Mouse (Mus musculus) embryonic facial prominence, embryonic 11.5 days (tissue): ENCODE data around the gene Gnai3. TPM values are rescaled to one million over a fixed set of nuclear protein-coding genes. Genes with fewer than 3 reads are reported as not detected.

Experiments
- ATAC-seq: fragments of 200-750 bp; cut with Nextera tagmentation; replicated peaks from 2 replicates; pipeline ENCODE4 v1.8.0; 2017; ENCODE audit warnings: low read depth; ENCODE audit not compliant: insufficient number of reproducible peaks, low FRiP score, low TSS enrichment
- DNase-seq: peaks from one replicate; pipeline ENCODE4 v3.0.0-alpha.2; 2015; ENCODE audit warnings: low spot score
- H3K27ac ChIP-seq: fragments of 300-500 bp; sonication (generic); replicated peaks from 2 replicates; pipeline ENCODE4 v1.5.1; 2014; ENCODE audit warnings: mild to moderate bottlenecking, low read depth, low read length, control low read depth
- H3K27me3 ChIP-seq: fragments of 300-500 bp; sonication (generic); 2 replicates; pipeline ENCODE4 v1.6.1; 2014; ENCODE audit warnings: mild to moderate bottlenecking, low read length, moderate library complexity, mixed read lengths; ENCODE audit not compliant: control insufficient read depth, insufficient read depth
- H3K36me3 ChIP-seq: fragments of 300-500 bp; sonication (generic); replicated peaks from 2 replicates; pipeline ENCODE4 v1.6.1; 2014; ENCODE audit warnings: low read depth, mild to moderate bottlenecking, low read length, moderate library complexity, mixed read lengths; ENCODE audit not compliant: control insufficient read depth, insufficient read depth
- H3K4me1 ChIP-seq: fragments of 300-500 bp; sonication (generic); 2 replicates; pipeline ENCODE4 v1.6.1; 2014; ENCODE audit warnings: low read length, mixed read lengths; ENCODE audit not compliant: control insufficient read depth, insufficient read depth
- H3K4me2 ChIP-seq: fragments of 300-500 bp; sonication (generic); 2 replicates; pipeline ENCODE4 v1.6.1; 2014; ENCODE audit warnings: low read depth, mild to moderate bottlenecking, control low read depth, low read length, moderate library complexity
- H3K4me3 ChIP-seq: fragments of 300-500 bp; sonication (generic); 2 replicates; pipeline ENCODE4 v1.5.1; 2014; ENCODE audit warnings: low read depth, low read length, control low read depth
- H3K9ac ChIP-seq: fragments of 300-500 bp; sonication (generic); replicated peaks from 2 replicates; pipeline ENCODE4 v1.6.1; 2014; ENCODE audit warnings: mild to moderate bottlenecking, control low read depth, low read length
- H3K9me3 ChIP-seq: fragments of 300-500 bp; sonication (generic); replicated peaks from 2 replicates; pipeline ENCODE4 v1.6.1; 2016; ENCODE audit warnings: mild to moderate bottlenecking, low read length, inconsistent platforms, mixed read lengths; ENCODE audit not compliant: control insufficient read depth
- WGBS: fragments of 180-500 bp; shearing (Covaris S2); extraction: QIAGEN DNeasy Blood & Tissue Kit; methylation state at CpG from one replicate; pipeline ENCODE4 v1.1.7; 2014; 5-methylcytosine and 5-hydroxymethylcytosine counted together
- polyA plus RNA-seq: library from polyadenylated mRNA; unstranded; fragments of >200 nt; fragmentation: Nextera tagmentation; extraction: Ambion mirVana; gene quantifications from 2 replicates; pipeline ENCODE4 v1.2.1, GENCODE M21; 2014

Gene Gnai3
- polyA plus RNA-seq, 1 experiment from 2014 or later, result 242 TPM

DNA sequence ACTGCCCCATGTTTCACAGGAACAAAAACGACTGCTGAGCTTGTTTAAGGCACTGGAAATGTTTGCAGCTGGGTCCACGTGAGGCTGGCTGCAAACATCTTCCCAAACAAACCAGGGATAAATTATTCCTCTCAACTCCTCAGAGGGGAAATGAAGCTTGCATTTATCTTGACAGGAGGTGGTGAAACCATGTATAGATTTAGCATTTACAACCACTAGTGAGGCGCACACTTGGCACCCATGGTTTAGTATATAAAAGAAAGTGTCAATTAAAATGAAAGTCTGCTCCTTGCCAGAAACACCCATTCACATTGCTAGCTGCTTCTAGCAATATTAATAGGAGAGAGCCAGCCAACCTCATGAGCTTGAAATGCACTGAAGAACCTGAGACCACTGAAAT is 44.4 kb downstream of the Gnai3 start:
- H3K9me3 ChIP-seq, result no peaks in the 10 kb centered on the region
- no peak overlapping the region for H3K4me2 ChIP-seq
- WGBS, result 62% methylated on average over 3 of the region's 3 CpGs
- ATAC-seq, result no peak
- no peaks in the 10 kb centered on the region for H3K27me3 ChIP-seq
- DNase-seq, result no peak
- no peak overlapping the region for H3K27ac ChIP-seq
- no peak overlapping the region for H3K9ac ChIP-seq
- no peaks in the 10 kb centered on the region for H3K36me3 ChIP-seq
- H3K4me3 ChIP-seq, result no peak overlapping the region
- no peaks in the 10 kb centered on the region for H3K4me1 ChIP-seq

DNA sequence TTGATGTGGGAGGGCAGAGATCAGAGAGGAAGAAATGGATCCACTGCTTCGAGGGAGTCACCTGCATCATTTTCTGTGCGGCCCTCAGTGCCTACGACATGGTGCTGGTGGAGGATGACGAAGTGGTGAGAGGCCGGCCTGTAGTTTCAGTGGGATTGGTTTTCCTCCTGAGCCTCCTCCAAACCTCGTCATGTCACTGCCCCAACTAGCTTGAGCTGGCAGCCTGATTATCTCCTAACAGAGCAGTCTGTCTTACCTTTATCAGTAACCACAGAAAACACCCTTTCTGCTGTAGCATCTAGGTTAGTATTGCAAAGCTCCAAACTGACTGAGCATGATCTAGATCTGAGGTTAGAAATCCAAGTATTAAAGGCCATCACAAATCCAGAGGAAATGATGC is 47.6 kb downstream of the Gnai3 start:
- no peaks in the 10 kb centered on the region for H3K27me3 ChIP-seq
- ATAC-seq, result no peak
- no peak overlapping the region for H3K9ac ChIP-seq
- WGBS, result 75% methylated on average over 6 of the region's 6 CpGs
- no peak overlapping the region for H3K27ac ChIP-seq
- DNase-seq, result no peak
- H3K4me1 ChIP-seq, result no peaks in the 10 kb centered on the region
- H3K4me2 ChIP-seq, result no peak overlapping the region
- no peaks in the 10 kb centered on the region for H3K36me3 ChIP-seq
- no peaks in the 10 kb centered on the region for H3K9me3 ChIP-seq
- H3K4me3 ChIP-seq, result no peak overlapping the region

DNA sequence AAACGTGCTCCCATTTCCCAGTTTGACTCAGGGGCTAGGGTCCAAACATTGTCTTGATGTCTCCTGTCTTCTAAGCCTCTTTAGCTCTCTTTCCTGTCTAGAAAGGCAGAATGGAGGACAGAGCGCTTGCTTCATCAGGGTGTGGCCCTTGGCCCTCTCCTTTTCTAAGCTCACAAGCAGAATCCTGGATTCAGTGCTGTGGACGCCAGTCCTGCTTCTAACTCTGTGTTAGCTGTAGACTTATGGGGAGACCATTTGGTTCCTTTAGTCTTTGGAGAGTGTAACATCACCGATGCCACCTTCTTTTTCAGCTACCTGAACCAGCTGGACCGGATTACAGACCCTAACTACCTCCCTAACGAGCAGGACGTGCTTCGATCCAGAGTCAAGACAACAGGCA is 48.3 kb downstream of the Gnai3 start:
- Histone ChIP-seq H3K4me1 (no peaks in the 10 kb centered on the region), H3K9ac (no peak overlapping the region), H3K9me3 (no peaks in the 10 kb centered on the region), H3K4me2 (no peak overlapping the region), H3K36me3 (no peaks in the 10 kb centered on the region), H3K4me3 (no peak overlapping the region), H3K27ac (no peak overlapping the region), H3K27me3 (no peaks in the 10 kb centered on the region)
- DNase-seq (no peak), ATAC-seq (no peak)
- WGBS, result 74% methylated on average over 8 of the region's 8 CpGs

DNA sequence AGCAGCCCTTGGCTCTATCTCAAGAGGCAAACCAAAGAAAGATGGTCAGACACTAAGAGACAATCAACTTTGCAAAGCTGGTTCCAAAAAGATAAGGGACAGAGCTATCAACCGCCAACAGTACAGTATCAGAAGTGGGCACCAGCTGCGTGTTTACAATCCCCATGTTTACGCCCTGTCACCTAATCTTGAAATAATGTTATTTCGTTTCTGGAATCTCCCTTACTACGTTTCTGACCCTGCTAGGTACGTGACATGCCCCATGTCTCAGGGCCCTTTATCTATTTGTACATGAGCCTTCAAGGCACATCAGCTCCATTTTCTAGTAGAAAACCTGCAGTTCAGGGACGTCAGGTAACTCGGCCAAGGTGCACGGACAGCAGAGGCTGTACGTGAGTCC is 49.2 kb downstream of the Gnai3 start:
- DNase-seq (no peak), ATAC-seq (no peak)
- Histone ChIP-seq H3K4me3 (no peak overlapping the region), H3K4me2 (no peak overlapping the region), H3K4me1 (no peaks in the 10 kb centered on the region), H3K27ac (no peak overlapping the region), H3K9ac (no peak overlapping the region), H3K27me3 (no peaks in the 10 kb centered on the region), H3K36me3 (no peaks in the 10 kb centered on the region), H3K9me3 (no peaks in the 10 kb centered on the region)
- WGBS, result 93% methylated on average over 10 of the region's 10 CpGs

DNA sequence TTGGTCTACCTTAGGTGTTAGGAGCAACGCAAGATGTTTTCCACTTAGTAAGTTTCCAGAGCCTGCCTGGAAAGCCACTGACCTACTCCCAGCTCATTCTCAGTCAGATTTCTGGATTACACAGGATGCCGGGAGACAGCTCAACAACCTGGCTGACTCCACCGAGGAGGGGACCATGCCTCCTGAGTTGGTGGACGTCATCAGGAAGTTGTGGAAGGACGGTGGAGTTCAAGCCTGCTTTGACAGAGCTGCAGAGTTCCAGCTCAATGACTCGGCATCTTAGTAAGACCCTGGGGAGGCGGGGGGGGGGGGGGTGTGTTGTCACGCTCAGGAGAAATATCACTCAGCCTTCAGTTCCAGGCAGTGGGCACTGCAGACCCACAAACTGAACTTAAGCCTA is 49.7 kb downstream of the Gnai3 start:
- no peak overlapping the region for H3K27ac ChIP-seq
- H3K4me3 ChIP-seq, result no peak overlapping the region
- H3K36me3 ChIP-seq, result no peaks in the 10 kb centered on the region
- ATAC-seq (no peak), DNase-seq (no peak)
- H3K4me2 ChIP-seq, result no peak overlapping the region
- no peak overlapping the region for H3K9ac ChIP-seq
- no peaks in the 10 kb centered on the region for H3K27me3 ChIP-seq
- no peaks in the 10 kb centered on the region for H3K4me1 ChIP-seq
- H3K9me3 ChIP-seq, result no peaks in the 10 kb centered on the region
- WGBS, result 77% methylated on average over 8 of the region's 8 CpGs

DNA sequence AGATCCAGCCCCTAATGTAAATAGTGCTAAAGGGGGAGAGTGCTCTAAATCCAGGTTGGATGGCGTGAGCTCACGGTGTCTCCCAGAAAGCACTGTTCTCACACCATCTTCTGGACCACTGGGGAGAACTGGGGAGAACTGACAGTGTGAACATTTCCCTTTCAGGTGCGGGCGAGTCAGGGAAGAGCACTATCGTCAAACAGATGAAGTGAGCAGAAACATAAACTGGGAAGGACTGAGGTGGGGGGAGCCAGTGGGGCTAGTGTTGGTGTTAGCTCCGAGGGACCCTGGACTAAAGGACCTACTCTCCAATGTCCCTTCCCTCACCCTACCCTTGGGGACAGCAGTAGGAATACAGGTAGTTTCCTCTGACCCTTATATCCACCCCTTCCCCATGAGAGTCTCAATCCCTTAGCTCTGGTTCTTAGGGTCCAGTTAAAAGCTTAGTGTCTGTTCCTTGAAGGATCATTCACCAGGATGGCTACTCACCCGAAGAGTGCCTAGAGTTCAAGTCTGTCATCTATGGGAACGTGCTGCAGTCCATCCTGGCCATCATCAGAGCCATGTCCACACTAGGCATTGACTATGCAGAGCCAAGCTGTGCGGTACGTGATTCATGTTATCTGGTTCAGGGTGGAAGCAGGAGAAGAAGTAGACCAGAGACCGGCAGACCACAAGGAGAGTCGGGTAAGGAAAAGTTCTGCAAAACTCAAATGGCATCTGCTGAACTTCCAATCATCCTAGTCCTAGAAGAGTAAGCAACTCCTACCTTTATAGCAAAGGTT is 50.8 kb downstream of the Gnai3 start:
- 91% methylated on average over 12 of the region's 12 CpGs for WGBS
- Histone ChIP-seq H3K4me1 (no peaks in the 10 kb centered on the region), H3K27ac (no peak overlapping the region), H3K9me3 (no peaks in the 10 kb centered on the region), H3K4me2 (no peak overlapping the region), H3K4me3 (no peak overlapping the region), H3K9ac (no peak overlapping the region), H3K27me3 (no peaks in the 10 kb centered on the region), H3K36me3 (no peaks in the 10 kb centered on the region)
- DNase-seq (no peak), ATAC-seq (no peak)

DNA sequence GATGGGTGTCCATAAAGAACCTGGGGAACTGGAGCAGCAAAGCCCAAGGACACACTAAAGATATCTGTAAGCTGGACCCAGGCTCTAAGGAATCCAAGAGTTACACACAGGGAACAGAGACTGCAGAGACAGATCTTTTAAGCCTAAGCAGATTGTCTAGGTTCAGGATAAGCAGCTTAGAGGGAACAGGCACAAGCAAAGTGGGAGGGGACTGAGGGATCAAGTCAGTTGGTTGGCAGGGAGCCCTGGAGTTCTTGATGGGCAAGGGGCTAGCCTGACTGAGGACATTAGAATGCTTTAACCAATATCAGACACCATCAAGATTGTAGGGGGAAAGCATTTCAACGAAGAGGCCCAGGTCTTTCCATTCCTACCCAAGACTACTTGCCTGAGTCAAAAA is 51.8 kb downstream of the Gnai3 start:
- Histone ChIP-seq H3K27me3 (no peaks in the 10 kb centered on the region), H3K4me1 (no peaks in the 10 kb centered on the region), H3K4me2 (no peak overlapping the region), H3K27ac (no peak overlapping the region), H3K9me3 (no peaks in the 10 kb centered on the region), H3K4me3 (no peak overlapping the region), H3K36me3 (no peaks in the 10 kb centered on the region), H3K9ac (no peak overlapping the region)
- 87% methylated on average over 1 of the region's 1 CpGs for WGBS
- ATAC-seq (no peak), DNase-seq (no peak)

DNA sequence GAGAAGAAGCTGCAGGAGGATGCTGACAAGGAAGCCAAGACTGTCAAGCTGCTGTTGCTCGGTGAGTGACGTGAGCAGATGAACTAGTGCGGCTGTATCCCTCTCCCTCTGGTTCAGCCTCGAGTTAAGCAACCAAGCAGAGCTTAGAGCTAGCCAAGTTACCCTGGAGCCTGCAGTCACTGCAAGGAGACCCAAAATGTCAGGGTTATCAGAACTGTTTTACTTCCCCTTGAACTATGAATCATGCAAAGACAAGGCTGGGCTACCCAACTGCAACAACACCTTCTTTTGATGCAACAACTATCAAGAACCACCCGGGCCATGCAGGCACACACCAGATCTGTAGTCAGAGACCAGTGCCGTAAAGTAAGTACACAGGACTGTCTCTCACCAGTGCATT is 52.6 kb downstream of the Gnai3 start:
- Histone ChIP-seq H3K4me3 (no peak overlapping the region), H3K36me3 (no peaks in the 10 kb centered on the region), H3K9ac (no peak overlapping the region), H3K27me3 (no peaks in the 10 kb centered on the region), H3K9me3 (no peaks in the 10 kb centered on the region), H3K27ac (no peak overlapping the region), H3K4me1 (no peaks in the 10 kb centered on the region), H3K4me2 (no peak overlapping the region)
- DNase-seq (no peak), ATAC-seq (no peak)
- 57% methylated on average over 6 of the region's 6 CpGs for WGBS
